Mouse (Mus musculus) hindbrain, embryonic 14.5 days (tissue): ENCODE measurements around the gene 1700113H08Rik. TPM values are rescaled to one million over a fixed set of nuclear protein-coding genes. Genes with fewer than 3 reads are reported as not detected.

Source experiments
- ATAC-seq: fragments of 200-750 bp; cut with Nextera tagmentation; 2 replicates; pipeline ENCODE4 v1.8.0; 2017; ENCODE audit warnings: moderate number of reproducible peaks, mild to moderate bottlenecking, moderate TSS enrichment, moderate library complexity; ENCODE audit not compliant: low FRiP score
- DNase-seq: peaks from one replicate; pipeline ENCODE4 v3.0.0-alpha.2; 2015; ENCODE audit warnings: low spot score
- H3K27ac ChIP-seq: fragments of 300-500 bp; sonication (generic); 2 replicates; pipeline ENCODE4 v1.5.1; 2014; ENCODE audit warnings: mild to moderate bottlenecking, moderate library complexity
- H3K27me3 ChIP-seq: fragments of 300-500 bp; sonication (generic); 2 replicates; pipeline ENCODE4 v1.6.1; 2014; ENCODE audit warnings: mild to moderate bottlenecking, low read length, mixed read lengths; ENCODE audit not compliant: control insufficient read depth, insufficient read depth
- H3K36me3 ChIP-seq: fragments of 300-500 bp; sonication (generic); replicated peaks from 2 replicates; pipeline ENCODE4 v1.6.1; 2014; ENCODE audit not compliant: control insufficient read depth, insufficient read depth
- H3K4me1 ChIP-seq: fragments of 300-500 bp; sonication (generic); replicated peaks from 2 replicates; pipeline ENCODE4 v1.6.1; 2014; ENCODE audit warnings: antibody characterized with exemption, low read length, mixed read lengths; ENCODE audit not compliant: control insufficient read depth, insufficient read depth
- H3K4me2 ChIP-seq: fragments of 300-500 bp; sonication (generic); replicated peaks from 2 replicates; pipeline ENCODE4 v1.6.1; 2014; ENCODE audit warnings: mild to moderate bottlenecking, moderate library complexity
- H3K4me3 ChIP-seq: fragments of 300-500 bp; sonication (generic); replicated peaks from 2 replicates; pipeline ENCODE4 v1.5.1; 2014; ENCODE audit warnings: mild to moderate bottlenecking, low read length
- H3K9ac ChIP-seq: fragments of 300-500 bp; sonication (generic); 2 replicates; pipeline ENCODE4 v1.6.1; 2014
- H3K9me3 ChIP-seq: fragments of 300-500 bp; sonication (generic); 2 replicates; pipeline ENCODE4 v1.6.1; 2016; ENCODE audit warnings: low read length; ENCODE audit not compliant: control insufficient read depth
- WGBS: fragments of 180-500 bp; shearing (Covaris S2); extraction: QIAGEN DNeasy Blood & Tissue Kit; methylation state at CpG from one replicate; pipeline ENCODE4 v1.1.7; 2014; 5-methylcytosine and 5-hydroxymethylcytosine counted together
- polyA plus RNA-seq: library from polyadenylated mRNA; unstranded; fragments of >200 nt; fragmentation: Nextera tagmentation; extraction: Ambion mirVana; gene quantifications from 2 replicates; pipeline ENCODE4 v1.2.1, GENCODE M21; 2014

The 1700113H08Rik gene
- polyA plus RNA-seq, 1 experiment from 2014 or later: not detected

DNA sequence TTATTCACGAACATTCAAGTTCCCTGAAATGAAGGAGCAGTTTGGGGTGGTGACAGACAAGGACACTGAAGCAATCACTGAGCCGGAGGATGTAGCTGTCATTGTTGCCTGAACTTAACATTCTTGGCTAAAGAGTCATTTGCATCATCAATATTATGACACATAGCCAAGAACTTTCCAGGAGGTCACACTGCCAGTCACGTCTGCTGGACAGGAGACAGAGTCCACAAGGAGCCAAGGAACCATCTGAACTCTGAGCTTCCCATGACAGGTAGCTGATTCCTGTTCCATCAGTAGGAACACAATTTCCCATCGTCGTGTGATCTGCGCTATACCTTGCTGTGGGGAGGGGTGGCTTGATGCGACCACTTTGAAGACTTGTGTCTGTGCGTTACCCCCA lies 25.1 kb upstream of the 1700113H08Rik start:
- DNase-seq (no peak), ATAC-seq (no peak)
- Histone ChIP-seq H3K27me3 (no peaks in the 10 kb centered on the region), H3K4me2 (no peak overlapping the region), H3K9ac (no peak overlapping the region), H3K4me1 (peaks cover 20% of the 10 kb centered on the region), H3K27ac (no peak overlapping the region), H3K4me3 (no peak overlapping the region), H3K9me3 (no peaks in the 10 kb centered on the region), H3K36me3 (no peaks in the 10 kb centered on the region)
- 90% methylated on average over 8 of the region's 8 CpGs for WGBS

GRCm38 (mm10) chr10:87035866-87036265 lies 22.0 kb upstream of the 1700113H08Rik start:
- ATAC-seq (no peak), DNase-seq (no peak)
- 0 out of 2 replicates have a peak overlapping the region, but pooled peaks have one; percentile 24 for H3K9ac ChIP-seq
- peak overlapping the region; percentile 33 for H3K4me2 ChIP-seq
- no peak overlapping the region for H3K4me3 ChIP-seq
- 0 out of 2 replicates have a peak overlapping the region, but pooled peaks have one; percentile 24 for H3K27ac ChIP-seq
- no peaks in the 10 kb centered on the region for H3K36me3 ChIP-seq
- H3K27me3 ChIP-seq: no peaks in the 10 kb centered on the region
- H3K9me3 ChIP-seq: no peaks in the 10 kb centered on the region
- WGBS: 18% methylated on average over 15 of the region's 15 CpGs
- peaks cover 20% of the 10 kb centered on the region for H3K4me1 ChIP-seq

DNA sequence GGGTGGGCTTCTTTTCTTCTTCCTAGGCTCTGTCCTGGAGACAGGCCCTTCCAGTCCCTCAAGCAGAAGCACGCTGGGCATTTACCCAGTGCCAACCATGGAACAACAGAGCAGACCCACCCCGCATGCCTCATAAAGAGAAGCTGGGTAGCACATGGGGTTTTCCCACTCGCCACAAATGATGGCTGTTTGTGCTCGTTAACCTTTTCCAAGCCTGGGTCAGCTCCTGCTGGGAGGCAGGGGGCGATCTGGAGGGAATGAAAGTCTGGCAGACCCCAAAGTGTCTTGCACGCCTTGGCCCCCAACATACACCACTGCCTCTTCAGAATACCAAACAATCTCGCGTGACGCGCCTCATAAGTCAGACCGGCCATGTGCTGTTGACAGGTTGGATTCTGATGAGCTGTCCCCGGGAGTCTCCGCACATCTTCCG lies 21.6 kb upstream of the 1700113H08Rik start:
- ATAC-seq (peak; percentile 82; the same call in 1 of the 2 replicates), DNase-seq (no peak)
- Histone ChIP-seq H3K4me1 (peaks cover 20% of the 10 kb centered on the region), H3K4me2 (peak overlapping the region; percentile 33), H3K36me3 (no peaks in the 10 kb centered on the region), H3K9ac (no peak overlapping the region), H3K27me3 (no peaks in the 10 kb centered on the region), H3K4me3 (no peak overlapping the region), H3K27ac (no peak overlapping the region), H3K9me3 (no peaks in the 10 kb centered on the region)
- WGBS: 10% methylated on average over 14 of the region's 14 CpGs

DNA sequence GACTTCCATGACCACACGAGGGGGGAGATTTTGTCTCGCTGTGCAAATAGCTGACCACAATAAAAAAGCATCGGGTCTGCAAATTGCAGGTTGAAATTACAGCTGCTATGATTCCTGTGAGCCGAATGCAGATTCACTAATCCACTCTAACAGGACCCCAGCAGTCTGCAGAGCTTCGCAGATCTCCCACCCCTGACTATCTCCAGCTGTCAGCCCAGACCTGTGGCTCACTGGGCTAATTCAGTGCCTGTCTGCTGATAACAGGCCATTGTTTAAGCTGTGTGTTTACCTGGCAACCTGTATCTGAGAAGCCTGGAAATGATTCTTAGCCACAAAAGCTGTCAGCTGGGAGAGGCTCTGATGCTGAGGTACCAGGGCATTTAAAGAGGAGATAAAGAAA lies 20.8 kb upstream of the 1700113H08Rik start:
- Histone ChIP-seq H3K9me3 (no peaks in the 10 kb centered on the region), H3K9ac (peak overlapping the region; percentile 26; the same call in 1 of the 2 replicates), H3K36me3 (no peaks in the 10 kb centered on the region), H3K27me3 (no peaks in the 10 kb centered on the region), H3K4me3 (no peak overlapping the region), H3K4me1 (peaks cover 20% of the 10 kb centered on the region), H3K27ac (no peak overlapping the region), H3K4me2 (peak overlapping the region; percentile 33; the same call in 1 of the 2 replicates)
- 23% methylated on average over 5 of the region's 5 CpGs for WGBS
- no peak for ATAC-seq
- DNase-seq: no peak

DNA sequence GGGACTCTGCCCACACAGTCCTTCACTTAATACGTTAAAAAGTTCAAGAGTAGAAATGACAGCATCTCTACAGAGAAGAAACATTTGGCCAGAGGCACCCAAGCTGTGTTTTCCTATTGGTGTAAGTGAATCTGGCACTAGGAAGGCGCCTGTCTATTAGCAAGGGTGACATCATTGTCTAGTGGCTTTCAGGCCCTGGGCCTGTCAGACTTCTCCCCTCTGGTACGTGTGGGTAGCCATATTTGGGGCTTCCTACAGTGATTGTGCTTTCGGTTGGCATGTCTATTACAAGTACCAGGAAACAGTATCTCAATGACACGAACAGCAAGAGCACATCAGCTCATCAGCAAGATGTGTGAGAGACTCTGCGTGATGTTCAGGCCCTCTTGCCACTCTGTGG lies 18.5 kb upstream of the 1700113H08Rik start:
- WGBS: 90% methylated on average over 6 of the region's 6 CpGs
- H3K27me3 ChIP-seq: no peaks in the 10 kb centered on the region

DNA sequence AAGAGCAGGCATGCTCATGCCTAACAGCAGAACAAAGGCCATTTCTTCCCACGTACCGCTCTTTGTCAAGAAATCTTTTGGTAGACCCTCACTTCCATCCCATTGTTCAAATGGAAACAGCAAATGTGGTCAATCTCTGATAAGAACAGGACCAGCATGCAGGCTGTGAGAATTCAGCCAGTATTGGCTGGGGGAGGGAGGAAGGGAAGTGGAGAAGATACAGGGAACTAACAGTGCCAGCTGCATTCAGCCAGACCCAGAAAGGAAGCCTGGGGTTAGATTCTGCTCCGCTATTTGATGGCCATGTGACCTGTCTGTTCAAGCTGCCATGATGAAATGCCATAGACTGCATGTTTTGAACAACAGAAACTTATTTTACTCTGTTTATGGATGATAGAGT lies 18.0 kb upstream of the 1700113H08Rik start:
- no peak overlapping the region for H3K4me3 ChIP-seq
- ATAC-seq: no peak

More for the DNA sequence above, 18.5 kb upstream of the 1700113H08Rik start:
- no peaks in the 10 kb centered on the region for H3K9me3 ChIP-seq
- no peaks in the 10 kb centered on the region for H3K36me3 ChIP-seq
- H3K4me3 ChIP-seq: no peak overlapping the region
- H3K9ac ChIP-seq: no peak overlapping the region
- DNase-seq (no peak), ATAC-seq (no peak)
- peaks cover 20% of the 10 kb centered on the region for H3K4me1 ChIP-seq
- no peak overlapping the region for H3K4me2 ChIP-seq
- H3K27ac ChIP-seq: no peak overlapping the region

GRCm38 (mm10) chr10:87041265-87041664 lies 16.6 kb upstream of the 1700113H08Rik start:
- ATAC-seq (no peak), DNase-seq (no peak)
- Histone ChIP-seq H3K4me1 (peaks cover 11% of the 10 kb centered on the region), H3K27ac (no peak overlapping the region), H3K9ac (no peak overlapping the region), H3K27me3 (no peaks in the 10 kb centered on the region), H3K4me3 (no peak overlapping the region), H3K36me3 (no peaks in the 10 kb centered on the region), H3K9me3 (no peaks in the 10 kb centered on the region), H3K4me2 (no peak overlapping the region)
- 36% methylated on average over 7 of the region's 7 CpGs for WGBS

More for the DNA sequence above, 18.0 kb upstream of the 1700113H08Rik start:
- Histone ChIP-seq H3K4me2 (no peak overlapping the region), H3K36me3 (no peaks in the 10 kb centered on the region), H3K27ac (no peak overlapping the region), H3K4me1 (peaks cover 20% of the 10 kb centered on the region), H3K9ac (no peak overlapping the region), H3K27me3 (no peaks in the 10 kb centered on the region), H3K9me3 (no peaks in the 10 kb centered on the region)
- 83% methylated on average over 3 of the region's 3 CpGs for WGBS
- DNase-seq: no peak

DNA sequence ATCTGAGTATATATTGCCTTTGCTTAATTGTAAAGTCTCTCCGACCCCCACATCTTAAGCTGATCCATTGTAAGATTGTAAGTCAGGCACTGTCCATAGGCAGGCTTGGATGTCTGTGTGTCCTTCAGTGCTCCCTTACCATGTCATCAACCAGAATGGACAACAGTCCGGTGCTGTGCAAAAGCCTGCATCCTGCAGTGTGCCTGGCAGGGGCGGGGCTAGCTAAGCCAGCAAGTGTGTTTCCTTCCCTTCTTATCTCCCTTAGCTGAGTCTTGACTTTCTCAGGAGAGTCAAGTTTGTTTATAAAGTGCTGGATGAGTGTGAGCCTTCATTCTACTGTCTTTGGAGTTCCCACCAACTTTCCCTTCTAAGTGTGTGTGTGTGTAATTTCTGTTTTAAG lies 12.6 kb upstream of the 1700113H08Rik start:
- Histone ChIP-seq H3K4me3 (no peak overlapping the region), H3K36me3 (no peaks in the 10 kb centered on the region), H3K9ac (no peak overlapping the region), H3K9me3 (no peaks in the 10 kb centered on the region), H3K27me3 (no peaks in the 10 kb centered on the region), H3K27ac (no peak overlapping the region), H3K4me1 (no peaks in the 10 kb centered on the region), H3K4me2 (no peak overlapping the region)
- WGBS: 75% methylated on average over 3 of the region's 3 CpGs
- no peak for ATAC-seq
- DNase-seq: no peak

DNA sequence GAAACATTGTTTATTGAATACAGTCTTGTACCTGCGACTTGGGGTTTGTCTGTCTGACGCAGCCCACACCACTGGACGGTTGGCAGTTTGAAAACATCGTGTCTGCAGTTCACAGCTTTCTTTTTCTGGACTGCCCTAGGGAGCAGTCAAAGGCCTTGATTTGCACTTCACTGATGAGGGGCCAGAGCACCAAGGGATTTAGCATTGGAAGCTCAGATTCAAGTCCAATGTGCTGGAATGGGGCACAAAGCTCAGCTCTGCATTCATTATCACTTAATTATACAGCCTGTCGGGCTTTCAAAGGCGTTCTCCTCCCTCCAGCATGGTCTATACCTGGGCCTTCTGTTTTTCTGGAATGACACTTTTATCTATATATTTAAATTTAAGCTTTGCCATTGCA lies 11.4 kb upstream of the 1700113H08Rik start:
- no peak overlapping the region for H3K27ac ChIP-seq
- H3K4me2 ChIP-seq: no peak overlapping the region
- no peaks in the 10 kb centered on the region for H3K9me3 ChIP-seq
- H3K9ac ChIP-seq: no peak overlapping the region
- WGBS: 15% methylated on average over 6 of the region's 6 CpGs
- no peaks in the 10 kb centered on the region for H3K27me3 ChIP-seq
- no peak for DNase-seq
- H3K36me3 ChIP-seq: no peaks in the 10 kb centered on the region
- no peak for ATAC-seq
- H3K4me3 ChIP-seq: no peak overlapping the region
- H3K4me1 ChIP-seq: no peaks in the 10 kb centered on the region

DNA sequence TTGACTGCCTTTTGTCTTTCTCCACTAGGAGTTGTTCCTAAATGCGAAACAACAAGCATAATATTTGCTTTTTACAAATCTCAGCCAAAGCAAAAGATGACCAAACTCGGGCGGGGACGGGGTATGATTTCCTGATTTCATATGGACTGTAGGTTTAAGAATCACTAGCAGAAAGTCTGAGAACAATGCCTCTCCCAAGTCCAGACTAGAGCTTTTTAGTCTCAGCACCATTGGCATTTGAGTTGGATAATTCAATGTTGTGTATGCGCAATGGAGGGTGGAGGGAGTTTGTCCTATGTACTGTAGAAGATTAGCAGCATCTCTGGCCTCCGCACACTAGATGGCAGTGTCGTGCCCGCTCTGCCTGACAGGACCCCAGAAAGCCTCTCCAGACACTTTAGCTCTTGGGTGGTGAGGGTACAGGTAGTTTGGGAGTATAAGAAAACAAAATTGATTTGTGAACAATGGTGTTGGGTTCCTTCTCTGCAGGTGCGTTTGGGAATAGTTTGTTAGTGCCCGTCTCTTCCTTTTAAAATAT lies 10.8 kb upstream of the 1700113H08Rik start:
- 87% methylated on average over 10 of the region's 10 CpGs for WGBS
- Histone ChIP-seq H3K9me3 (no peaks in the 10 kb centered on the region), H3K4me2 (no peak overlapping the region), H3K27me3 (no peaks in the 10 kb centered on the region), H3K4me3 (no peak overlapping the region), H3K4me1 (no peaks in the 10 kb centered on the region), H3K27ac (no peak overlapping the region), H3K36me3 (no peaks in the 10 kb centered on the region), H3K9ac (no peak overlapping the region)
- DNase-seq (no peak), ATAC-seq (no peak)
